Mouse (Mus musculus): ENCODE measurements around the gene Agpat2. TPM values are rescaled to one million over a fixed set of nuclear protein-coding genes. Genes with fewer than 3 reads are reported as not detected.

Gene Agpat2
- polyA plus RNA-seq, 1 experiment, result 134 TPM

GRCm38 (mm10) chr2:26573807-26574206 lies 30.4 kb downstream of the Agpat2 start:
- no peak for DNase-seq
- no peak overlapping the region for H3K4me3 ChIP-seq (replicated peaks; ENCODE audit: extremely low read depth, low read depth, low read length)

GRCm38 (mm10) chr2:26573396-26573795 lies 30.8 kb downstream of the Agpat2 start:
- WGBS, result 16% methylated on average over 12 of the region's 12 CpGs

More at GRCm38 (mm10) chr2:26573807-26574206, 30.4 kb downstream of the Agpat2 start:
- 6% methylated on average over 5 of the region's 5 CpGs for WGBS
- TF ChIP-seq POLR2A (IDR thresholded peaks at IDR 0.05; ENCODE audit: borderline replicate concordance, extremely low read depth, low read depth, low read length), result no peak
- no peak for TF ChIP-seq CTCF (IDR thresholded peaks at IDR 0.05; ENCODE audit: insufficient read depth, low read length)
- H3K4me1 ChIP-seq (ENCODE audit: control insufficient read depth, insufficient read depth, low read length), result peaks cover 28% of the 10 kb centered on the region

GRCm38 (mm10) chr2:26571826-26572225 lies 32.4 kb downstream of the Agpat2 start:
- 56% methylated on average over 5 of the region's 5 CpGs for WGBS
- peak; percentile 51 for DNase-seq
- Histone ChIP-seq H3K4me1 (ENCODE audit: control insufficient read depth, insufficient read depth, low read length) (peaks cover 28% of the 10 kb centered on the region), H3K4me3 (replicated peaks; ENCODE audit: extremely low read depth, low read depth, low read length) (peak overlapping the region; percentile 35)
- TF ChIP-seq CTCF (IDR thresholded peaks at IDR 0.05; ENCODE audit: insufficient read depth, low read length) (no peak), POLR2A (IDR thresholded peaks at IDR 0.05; ENCODE audit: borderline replicate concordance, extremely low read depth, low read depth, low read length) (peak; percentile 46; the same call in 1 of the 2 replicates)

More at GRCm38 (mm10) chr2:26573396-26573795, 30.8 kb downstream of the Agpat2 start:
- Histone ChIP-seq H3K4me3 (replicated peaks; ENCODE audit: extremely low read depth, low read depth, low read length) (no peak overlapping the region), H3K4me1 (ENCODE audit: control insufficient read depth, insufficient read depth, low read length) (peaks cover 28% of the 10 kb centered on the region)
- DNase-seq, result peak; percentile 30
- TF ChIP-seq CTCF (IDR thresholded peaks at IDR 0.05; ENCODE audit: insufficient read depth, low read length) (no peak), POLR2A (IDR thresholded peaks at IDR 0.05; ENCODE audit: borderline replicate concordance, extremely low read depth, low read depth, low read length) (peak; percentile 31; the same call in 1 of the 2 replicates)

GRCm38 (mm10) chr2:26571400-26571799 lies 32.8 kb downstream of the Agpat2 start:
- H3K4me3 ChIP-seq (replicated peaks; ENCODE audit: extremely low read depth, low read depth, low read length), result peak overlapping the region; percentile 25
- DNase-seq, result no peak
- 42% methylated on average over 9 of the region's 9 CpGs for WGBS
- H3K4me1 ChIP-seq (ENCODE audit: control insufficient read depth, insufficient read depth, low read length), result peaks cover 28% of the 10 kb centered on the region
- TF ChIP-seq POLR2A (IDR thresholded peaks at IDR 0.05; ENCODE audit: borderline replicate concordance, extremely low read depth, low read depth, low read length), result no peak; the same call in 1 of the 2 replicates
- TF ChIP-seq CTCF (IDR thresholded peaks at IDR 0.05; ENCODE audit: insufficient read depth, low read length), result no peak

- peaks cover 25% of the 10 kb centered on the region for H3K4me1 ChIP-seq (ENCODE audit: control insufficient read depth, insufficient read depth, low read length)
- H3K4me3 ChIP-seq (replicated peaks; ENCODE audit: extremely low read depth, low read depth, low read length), result peak overlapping the region; percentile 47
- TF ChIP-seq POLR2A (IDR thresholded peaks at IDR 0.05; ENCODE audit: borderline replicate concordance, extremely low read depth, low read depth, low read length), result no peak
- TF ChIP-seq CTCF (IDR thresholded peaks at IDR 0.05; ENCODE audit: insufficient read depth, low read length), result peak; percentile 71
- DNase-seq, result peak; percentile 58
- 10% methylated on average over 3 of the region's 3 CpGs for WGBS
Measured at GRCm38 (mm10) chr2:26570034-26570433, 34.2 kb downstream of the Agpat2 start.

GRCm38 (mm10) chr2:26566221-26566620 lies 38.0 kb downstream of the Agpat2 start:
- H3K4me3 ChIP-seq (replicated peaks; ENCODE audit: extremely low read depth, low read depth, low read length), result no peak overlapping the region
- DNase-seq, result no peak
- TF ChIP-seq POLR2A (IDR thresholded peaks at IDR 0.05; ENCODE audit: borderline replicate concordance, extremely low read depth, low read depth, low read length), result no peak
- peak; percentile 81 for TF ChIP-seq CTCF (IDR thresholded peaks at IDR 0.05; ENCODE audit: insufficient read depth, low read length)
- WGBS, result 12% methylated on average over 4 of the region's 4 CpGs
- H3K4me1 ChIP-seq (ENCODE audit: control insufficient read depth, insufficient read depth, low read length), result no peaks in the 10 kb centered on the region; the same call in 1 of the 2 replicates

GRCm38 (mm10) chr2:26561351-26562016 lies 42.7 kb downstream of the Agpat2 start:
- no peak for DNase-seq
- WGBS, result 36% methylated on average over 6 of the region's 6 CpGs

GRCm38 (mm10) chr2:26560506-26560905 lies 43.7 kb downstream of the Agpat2 start:
- DNase-seq, result no peak
- TF ChIP-seq CTCF (IDR thresholded peaks at IDR 0.05; ENCODE audit: insufficient read depth, low read length) (no peak), POLR2A (IDR thresholded peaks at IDR 0.05; ENCODE audit: borderline replicate concordance, extremely low read depth, low read depth, low read length) (no peak)
- Histone ChIP-seq H3K4me1 (ENCODE audit: control insufficient read depth, insufficient read depth, low read length) (peaks cover 14% of the 10 kb centered on the region), H3K4me3 (replicated peaks; ENCODE audit: extremely low read depth, low read depth, low read length) (no peak overlapping the region)
- WGBS, result 83% methylated on average over 5 of the region's 5 CpGs

More at GRCm38 (mm10) chr2:26561351-26562016, 42.7 kb downstream of the Agpat2 start:
- Histone ChIP-seq H3K4me1 (ENCODE audit: control insufficient read depth, insufficient read depth, low read length) (peaks cover 4% of the 10 kb centered on the region), H3K4me3 (replicated peaks; ENCODE audit: extremely low read depth, low read depth, low read length) (no peak overlapping the region)
- TF ChIP-seq CTCF (IDR thresholded peaks at IDR 0.05; ENCODE audit: insufficient read depth, low read length), result peak; percentile 57
- no peak for TF ChIP-seq POLR2A (IDR thresholded peaks at IDR 0.05; ENCODE audit: borderline replicate concordance, extremely low read depth, low read depth, low read length)

- TF ChIP-seq POLR2A (IDR thresholded peaks at IDR 0.05; ENCODE audit: borderline replicate concordance, extremely low read depth, low read depth, low read length) (no peak), CTCF (IDR thresholded peaks at IDR 0.05; ENCODE audit: insufficient read depth, low read length) (no peak)
- no peak for DNase-seq
- Histone ChIP-seq H3K4me3 (replicated peaks; ENCODE audit: extremely low read depth, low read depth, low read length) (no peak overlapping the region), H3K4me1 (ENCODE audit: control insufficient read depth, insufficient read depth, low read length) (peaks cover 31% of the 10 kb centered on the region)
- WGBS, result 34% methylated on average over 4 of the region's 4 CpGs
Measured at GRCm38 (mm10) chr2:26556535-26556993, 47.7 kb downstream of the Agpat2 start.

- no peak for TF ChIP-seq POLR2A (IDR thresholded peaks at IDR 0.05; ENCODE audit: borderline replicate concordance, extremely low read depth, low read depth, low read length)
- TF ChIP-seq CTCF (IDR thresholded peaks at IDR 0.05; ENCODE audit: insufficient read depth, low read length), result no peak
Measured at GRCm38 (mm10) chr2:26555076-26555475, 49.1 kb downstream of the Agpat2 start.

More at GRCm38 (mm10) chr2:26555076-26555475, 49.1 kb downstream of the Agpat2 start:
- Histone ChIP-seq H3K4me1 (ENCODE audit: control insufficient read depth, insufficient read depth, low read length) (peaks cover 39% of the 10 kb centered on the region), H3K4me3 (replicated peaks; ENCODE audit: extremely low read depth, low read depth, low read length) (no peak overlapping the region)
- no peak for DNase-seq
- 40% methylated on average over 4 of the region's 4 CpGs for WGBS

All from lung, adult 2 months (tissue).